Mouse (Mus musculus): ENCODE data around the gene Pxk.

GRCm38 (mm10) chr14:8159141-8159540 is 61.1 kb downstream of the Pxk start:
- TF ChIP-seq POLR2A (IDR thresholded peaks at IDR 0.05; ENCODE audit: insufficient read depth, low read depth, low read length) (no peak), CTCF (IDR thresholded peaks at IDR 0.05) (no peak), EP300 (IDR thresholded peaks at IDR 0.05; ENCODE audit: insufficient read depth, low read depth, low read length) (no peak)

Measured in heart, adult 2 months (tissue).